Mouse (Mus musculus): ENCODE measurements around the gene Ppp1r18.

GRCm38 (mm10) chr17:35917463-35918251, 52.3 kb downstream of the Ppp1r18 start:
- TF ChIP-seq CTCF (IDR thresholded peaks at IDR 0.05; ENCODE audit: control insufficient read depth, insufficient read depth, low read length): no peak
- TF ChIP-seq POLR2A (IDR thresholded peaks at IDR 0.05; ENCODE audit: borderline replicate concordance, control insufficient read depth, low read depth, low read length): no peak
